Mouse (Mus musculus): Measurements from ENCODE around the gene Borcs5. TPM values are rescaled to one million over a fixed set of nuclear protein-coding genes. Genes with fewer than 3 reads are reported as not detected.

Borcs5 gene
- polyA plus RNA-seq, 1 experiment from 2014 or later = 43.6 TPM

DNA sequence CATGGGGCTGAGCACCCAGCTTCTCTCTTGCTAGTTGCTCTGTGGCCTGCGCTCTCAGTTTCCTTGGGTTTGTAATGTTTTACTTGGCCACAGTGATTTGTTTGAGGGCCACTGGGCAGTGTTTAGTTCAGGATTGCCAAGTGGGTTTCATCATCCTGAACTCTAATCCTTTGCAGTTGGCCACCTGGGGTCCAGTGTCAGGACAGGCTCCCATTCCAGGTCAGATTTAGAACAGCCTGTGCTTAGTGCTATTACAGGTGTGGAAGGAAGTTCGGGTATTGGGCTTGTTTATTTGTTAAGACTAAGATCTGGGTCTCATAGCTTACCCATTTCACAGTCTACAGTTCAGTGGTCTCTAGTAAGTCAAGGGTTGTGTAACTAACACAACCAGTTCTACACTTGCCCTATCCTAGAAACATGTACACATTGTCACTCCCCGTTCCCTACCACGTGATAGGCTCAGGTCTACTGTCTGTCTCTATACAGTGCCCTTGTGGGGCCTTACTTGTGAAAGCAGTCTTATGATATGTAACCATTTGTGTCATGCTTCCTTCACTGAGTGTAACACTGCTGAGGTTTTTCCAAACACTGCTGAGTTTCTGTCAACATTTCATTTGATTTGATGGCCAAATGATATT is 63.9 kb downstream of the Borcs5 start:
- Histone ChIP-seq H3K4me2 (no peak overlapping the region), H3K27ac (replicated peaks) (no peak overlapping the region), H3K9ac (no peak overlapping the region), H3K4me3 (no peak overlapping the region), H3K27me3 (no peaks in the 10 kb centered on the region), H3K9me3 (no peaks in the 10 kb centered on the region), H3K4me1 (replicated peaks) (no peaks in the 10 kb centered on the region), H3K36me3 (no peaks in the 10 kb centered on the region)
- 92% methylated on average over 4 of the region's 4 CpGs for WGBS
- ATAC-seq (ENCODE audit: low FRiP score, low read depth) = no peak; the same call in 1 of the 2 replicates

DNA sequence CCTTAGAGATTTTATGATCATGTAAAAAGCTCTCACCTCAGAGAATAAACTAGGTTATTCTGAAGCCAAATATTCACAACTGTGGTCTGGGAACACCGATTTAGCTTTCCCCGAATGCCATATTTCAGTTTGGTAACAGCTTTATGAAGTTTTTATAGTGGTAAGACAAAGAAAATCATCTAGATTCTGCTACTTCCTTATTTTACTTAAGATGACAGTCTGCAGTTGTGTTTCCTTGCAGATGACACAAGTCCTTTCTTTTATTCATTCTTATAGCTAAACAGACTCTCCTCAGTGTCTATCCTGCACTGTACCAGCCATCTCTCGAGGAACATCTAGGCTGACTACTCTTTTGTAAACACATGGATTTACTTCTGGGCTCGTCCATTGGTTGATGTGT is 67.2 kb downstream of the Borcs5 start:
- H3K4me3 ChIP-seq = no peak overlapping the region
- H3K4me1 ChIP-seq (replicated peaks) = no peaks in the 10 kb centered on the region
- H3K4me2 ChIP-seq = no peak overlapping the region
- H3K27ac ChIP-seq (replicated peaks) = no peak overlapping the region
- WGBS = 92% methylated on average over 4 of the region's 4 CpGs
- ATAC-seq (ENCODE audit: low FRiP score, low read depth) = no peak
- no peaks in the 10 kb centered on the region for H3K9me3 ChIP-seq
- no peaks in the 10 kb centered on the region for H3K27me3 ChIP-seq
- no peaks in the 10 kb centered on the region for H3K36me3 ChIP-seq
- H3K9ac ChIP-seq = no peak overlapping the region

DNA sequence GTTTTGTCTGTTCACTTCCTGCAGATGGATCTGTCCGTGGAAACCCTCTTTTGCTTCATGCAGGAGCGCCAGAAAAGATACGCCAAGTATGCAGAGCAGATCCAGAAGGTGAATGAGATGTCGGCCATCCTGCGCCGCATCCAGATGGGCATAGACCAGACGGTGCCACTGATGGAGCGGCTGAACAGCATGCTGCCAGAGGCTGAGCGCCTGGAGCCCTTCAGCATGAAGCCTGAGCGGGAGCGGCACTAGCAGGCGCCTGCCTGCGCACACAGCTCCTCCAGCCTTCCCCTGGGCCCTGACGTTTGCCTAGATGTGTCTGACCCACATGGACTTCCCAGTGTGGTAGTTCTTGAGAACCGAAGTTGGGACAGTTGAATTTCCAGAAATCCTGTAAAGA is 70.7 kb downstream of the Borcs5 start:
- H3K27me3 ChIP-seq = no peaks in the 10 kb centered on the region
- H3K9ac ChIP-seq = no peak overlapping the region
- no peak overlapping the region for H3K4me2 ChIP-seq
- H3K9me3 ChIP-seq = no peaks in the 10 kb centered on the region
- H3K27ac ChIP-seq (replicated peaks) = no peak overlapping the region
- ATAC-seq (ENCODE audit: low FRiP score, low read depth) = no peak
- WGBS = 74% methylated on average over 15 of the region's 15 CpGs
- H3K36me3 ChIP-seq = no peaks in the 10 kb centered on the region
- H3K4me1 ChIP-seq (replicated peaks) = no peaks in the 10 kb centered on the region
- H3K4me3 ChIP-seq = no peak overlapping the region

- WGBS = 32% methylated on average over 3 of the region's 3 CpGs
- Histone ChIP-seq H3K27ac (replicated peaks) (no peak overlapping the region), H3K9me3 (no peaks in the 10 kb centered on the region), H3K4me3 (no peak overlapping the region), H3K9ac (no peak overlapping the region), H3K4me1 (replicated peaks) (no peaks in the 10 kb centered on the region), H3K36me3 (no peaks in the 10 kb centered on the region), H3K27me3 (no peaks in the 10 kb centered on the region), H3K4me2 (no peak overlapping the region)
- no peak for ATAC-seq (ENCODE audit: low FRiP score, low read depth)
These were observed 74.0 kb downstream of the Borcs5 start for GRCm38 (mm10) chr6:134713321-134713720.

- Histone ChIP-seq H3K9ac (no peak overlapping the region), H3K36me3 (no peaks in the 10 kb centered on the region), H3K4me2 (no peak overlapping the region), H3K9me3 (no peaks in the 10 kb centered on the region), H3K27me3 (no peaks in the 10 kb centered on the region), H3K4me1 (replicated peaks) (no peaks in the 10 kb centered on the region), H3K4me3 (no peak overlapping the region), H3K27ac (replicated peaks) (no peak overlapping the region)
- WGBS = 29% methylated on average over 1 of the region's 1 CpGs
- no peak for ATAC-seq (ENCODE audit: low FRiP score, low read depth)
These were observed 74.6 kb downstream of the Borcs5 start for GRCm38 (mm10) chr6:134713897-134714296.

DNA sequence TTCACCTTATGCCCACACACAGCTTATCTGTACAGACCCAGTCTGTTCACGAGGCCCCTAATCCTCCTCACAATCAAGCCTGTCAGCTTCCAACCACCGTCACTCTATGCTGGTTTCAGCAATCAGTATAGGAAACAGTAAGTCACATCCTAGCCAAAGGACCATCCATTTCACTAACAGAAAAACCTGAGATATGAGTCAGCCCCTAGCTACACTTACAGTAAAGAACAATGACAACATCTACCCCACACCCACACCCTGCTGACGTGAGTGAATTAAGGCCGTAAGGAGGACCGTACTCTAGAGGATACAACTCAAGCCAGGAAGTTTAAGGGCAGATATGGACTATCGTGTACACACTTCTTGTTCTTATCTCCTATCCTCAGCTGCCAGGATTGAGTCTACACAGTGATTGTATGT is 76.9 kb downstream of the Borcs5 start:
- no peak overlapping the region for H3K9ac ChIP-seq
- no peaks in the 10 kb centered on the region for H3K27me3 ChIP-seq
- H3K4me3 ChIP-seq = no peak overlapping the region
- ATAC-seq (ENCODE audit: low FRiP score, low read depth) = no peak
- no peak overlapping the region for H3K27ac ChIP-seq (replicated peaks)
- no peaks in the 10 kb centered on the region for H3K4me1 ChIP-seq (replicated peaks)
- WGBS = 89% methylated on average over 6 of the region's 6 CpGs
- H3K36me3 ChIP-seq = no peaks in the 10 kb centered on the region
- H3K9me3 ChIP-seq = no peaks in the 10 kb centered on the region
- no peak overlapping the region for H3K4me2 ChIP-seq

- H3K9me3 ChIP-seq = no peaks in the 10 kb centered on the region
- WGBS = 91% methylated on average over 20 of the region's 20 CpGs
These were observed 78.8 kb downstream of the Borcs5 start for GRCm38 (mm10) chr6:134717886-134718667.

GRCm38 (mm10) chr6:134718668-134719065 is 79.4 kb downstream of the Borcs5 start:
- H3K9ac ChIP-seq = no peak overlapping the region
- H3K36me3 ChIP-seq = no peaks in the 10 kb centered on the region
- no peak overlapping the region for H3K4me2 ChIP-seq
- no peaks in the 10 kb centered on the region for H3K4me1 ChIP-seq (replicated peaks)
- no peaks in the 10 kb centered on the region for H3K9me3 ChIP-seq
- no peak overlapping the region for H3K4me3 ChIP-seq
- H3K27me3 ChIP-seq = no peaks in the 10 kb centered on the region
- WGBS = 94% methylated on average over 11 of the region's 11 CpGs
- no peak overlapping the region for H3K27ac ChIP-seq (replicated peaks)
- ATAC-seq (ENCODE audit: low FRiP score, low read depth) = no peak

More at GRCm38 (mm10) chr6:134717886-134718667, 78.8 kb downstream of the Borcs5 start:
- Histone ChIP-seq H3K27me3 (no peaks in the 10 kb centered on the region), H3K27ac (replicated peaks) (no peak overlapping the region), H3K4me3 (no peak overlapping the region), H3K36me3 (no peaks in the 10 kb centered on the region), H3K9ac (no peak overlapping the region), H3K4me2 (no peak overlapping the region), H3K4me1 (replicated peaks) (no peaks in the 10 kb centered on the region)
- ATAC-seq (ENCODE audit: low FRiP score, low read depth) = no peak

GRCm38 (mm10) chr6:134719156-134719555 is 79.8 kb downstream of the Borcs5 start:
- ATAC-seq (ENCODE audit: low FRiP score, low read depth) = no peak
- H3K9me3 ChIP-seq = no peaks in the 10 kb centered on the region
- no peaks in the 10 kb centered on the region for H3K36me3 ChIP-seq
- no peak overlapping the region for H3K27ac ChIP-seq (replicated peaks)
- H3K4me2 ChIP-seq = no peak overlapping the region
- H3K4me1 ChIP-seq (replicated peaks) = no peaks in the 10 kb centered on the region
- H3K4me3 ChIP-seq = no peak overlapping the region
- no peaks in the 10 kb centered on the region for H3K27me3 ChIP-seq
- no peak overlapping the region for H3K9ac ChIP-seq
- 89% methylated on average over 5 of the region's 5 CpGs for WGBS

- no peak overlapping the region for H3K4me2 ChIP-seq
These were observed 80.8 kb downstream of the Borcs5 start for GRCm38 (mm10) chr6:134720150-134720549.

DNA sequence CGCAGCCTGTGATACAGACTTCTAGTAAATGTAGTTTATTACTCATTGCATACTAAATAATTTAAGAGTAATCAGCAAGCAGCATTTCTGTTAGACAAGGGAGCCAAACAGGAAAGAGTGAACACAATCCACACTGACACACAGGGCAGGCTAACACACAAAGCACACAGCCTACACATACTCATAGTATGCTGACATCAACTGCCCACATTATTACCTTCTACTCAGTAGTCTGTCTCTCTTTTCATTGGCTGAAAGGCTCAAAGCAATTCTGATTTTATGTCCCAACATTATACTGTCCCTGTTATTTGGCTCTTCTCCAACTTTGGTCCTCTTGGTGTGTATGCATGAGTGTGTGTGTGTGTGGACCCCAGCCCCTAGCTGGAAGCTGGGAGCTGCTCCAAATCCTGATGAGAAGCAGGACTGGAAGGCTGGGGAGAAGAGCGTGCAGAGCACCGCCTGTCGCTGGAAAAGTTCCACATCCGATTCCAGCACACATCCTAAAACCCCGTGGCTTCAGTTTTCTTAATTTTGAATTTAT is 82.5 kb downstream of the Borcs5 start:
- no peaks in the 10 kb centered on the region for H3K27me3 ChIP-seq
- no peaks in the 10 kb centered on the region for H3K36me3 ChIP-seq
- H3K4me3 ChIP-seq = no peak overlapping the region
- no peak overlapping the region for H3K4me2 ChIP-seq
- 75% methylated on average over 6 of the region's 6 CpGs for WGBS
- ATAC-seq (ENCODE audit: low FRiP score, low read depth) = peak; percentile 50
- H3K9ac ChIP-seq = no peak overlapping the region
- no peaks in the 10 kb centered on the region for H3K9me3 ChIP-seq
- H3K4me1 ChIP-seq (replicated peaks) = no peaks in the 10 kb centered on the region
- no peak overlapping the region for H3K27ac ChIP-seq (replicated peaks)

More at GRCm38 (mm10) chr6:134720150-134720549, 80.8 kb downstream of the Borcs5 start:
- Histone ChIP-seq H3K4me3 (no peak overlapping the region), H3K9me3 (no peaks in the 10 kb centered on the region), H3K9ac (no peak overlapping the region), H3K27ac (replicated peaks) (no peak overlapping the region), H3K27me3 (no peaks in the 10 kb centered on the region), H3K4me1 (replicated peaks) (no peaks in the 10 kb centered on the region), H3K36me3 (no peaks in the 10 kb centered on the region)
- no peak for ATAC-seq (ENCODE audit: low FRiP score, low read depth)
- 93% methylated on average over 5 of the region's 5 CpGs for WGBS

DNA sequence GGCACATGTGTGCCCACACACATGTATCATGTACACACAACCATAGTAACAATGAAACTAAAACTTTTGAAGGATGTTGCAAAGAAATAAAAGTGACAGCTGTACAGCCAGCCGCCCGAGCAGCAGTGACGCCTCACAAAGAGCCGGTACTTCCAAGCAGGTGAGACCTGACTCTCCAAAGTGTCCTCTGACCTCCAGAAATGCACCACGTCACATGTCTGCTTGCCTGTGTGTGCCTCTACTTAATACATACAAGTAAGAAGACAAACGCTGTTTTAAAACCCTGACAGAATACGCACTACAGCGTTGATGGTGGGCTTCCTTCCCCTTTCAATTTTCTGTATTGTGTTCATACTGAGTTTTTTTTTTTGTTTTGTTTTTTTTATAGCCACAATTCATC is 83.6 kb downstream of the Borcs5 start:
- no peaks in the 10 kb centered on the region for H3K4me1 ChIP-seq (replicated peaks)
- ATAC-seq (ENCODE audit: low FRiP score, low read depth) = no peak
- no peak overlapping the region for H3K4me2 ChIP-seq
- H3K9me3 ChIP-seq = no peaks in the 10 kb centered on the region
- H3K9ac ChIP-seq = no peak overlapping the region
- H3K4me3 ChIP-seq = no peak overlapping the region
- H3K36me3 ChIP-seq = no peaks in the 10 kb centered on the region
- no peaks in the 10 kb centered on the region for H3K27me3 ChIP-seq
- WGBS = 91% methylated on average over 8 of the region's 8 CpGs
- no peak overlapping the region for H3K27ac ChIP-seq (replicated peaks)

Measured in hindbrain, embryonic 15.5 days (tissue).